Mouse (Mus musculus): ENCODE results near the gene Atp11b. TPM values are rescaled to one million over a fixed set of nuclear protein-coding genes. Genes with fewer than 3 reads are reported as not detected.

The Atp11b gene
- polyA plus RNA-seq, 1 experiment from 2014 or later, result 36.5 TPM

- ATAC-seq (ENCODE audit: low read depth) (no peak), DNase-seq (ENCODE audit: low spot score) (no peak)
- no peak overlapping the region for H3K4me3 ChIP-seq (ENCODE audit: low read depth, low read length)
- H3K27ac ChIP-seq (replicated peaks; ENCODE audit: low read depth, low read length), result no peak overlapping the region
- no peak overlapping the region for H3K4me2 ChIP-seq (ENCODE audit: low read depth, low read length)
- H3K9ac ChIP-seq (ENCODE audit: low read depth, low read length), result no peak overlapping the region
- H3K27me3 ChIP-seq (replicated peaks; ENCODE audit: control insufficient read depth, insufficient read depth, low read length), result no peaks in the 10 kb centered on the region
- WGBS, result 59% methylated on average over 1 of the region's 1 CpGs
- no peaks in the 10 kb centered on the region for H3K4me1 ChIP-seq (ENCODE audit: control insufficient read depth, insufficient read depth, low read length)
- H3K36me3 ChIP-seq (ENCODE audit: control insufficient read depth, insufficient read depth, low read length), result no peaks in the 10 kb centered on the region
- H3K9me3 ChIP-seq (ENCODE audit: control insufficient read depth, low read length), result no peaks in the 10 kb centered on the region
These were observed 27.0 kb upstream of the Atp11b start for GRCm38 (mm10) chr3:35726936-35727335.

- no peaks in the 10 kb centered on the region for H3K36me3 ChIP-seq (ENCODE audit: control insufficient read depth, insufficient read depth, low read length)
- WGBS, result 61% methylated on average over 6 of the region's 6 CpGs
- no peak overlapping the region for H3K4me2 ChIP-seq (ENCODE audit: low read depth, low read length)
- H3K4me3 ChIP-seq (ENCODE audit: low read depth, low read length), result no peak overlapping the region
- no peaks in the 10 kb centered on the region for H3K4me1 ChIP-seq (ENCODE audit: control insufficient read depth, insufficient read depth, low read length)
- H3K27ac ChIP-seq (replicated peaks; ENCODE audit: low read depth, low read length), result no peak overlapping the region
- no peak overlapping the region for H3K9ac ChIP-seq (ENCODE audit: low read depth, low read length)
- ATAC-seq (ENCODE audit: low read depth) (no peak), DNase-seq (ENCODE audit: low spot score) (no peak)
- 0 out of 2 replicates have a peak, but pooled peaks cover 7% of the 10 kb centered on the region for H3K9me3 ChIP-seq (ENCODE audit: control insufficient read depth, low read length)
- no peaks in the 10 kb centered on the region for H3K27me3 ChIP-seq (replicated peaks; ENCODE audit: control insufficient read depth, insufficient read depth, low read length)
These were observed 24.4 kb upstream of the Atp11b start for GRCm38 (mm10) chr3:35729490-35729889.

DNA sequence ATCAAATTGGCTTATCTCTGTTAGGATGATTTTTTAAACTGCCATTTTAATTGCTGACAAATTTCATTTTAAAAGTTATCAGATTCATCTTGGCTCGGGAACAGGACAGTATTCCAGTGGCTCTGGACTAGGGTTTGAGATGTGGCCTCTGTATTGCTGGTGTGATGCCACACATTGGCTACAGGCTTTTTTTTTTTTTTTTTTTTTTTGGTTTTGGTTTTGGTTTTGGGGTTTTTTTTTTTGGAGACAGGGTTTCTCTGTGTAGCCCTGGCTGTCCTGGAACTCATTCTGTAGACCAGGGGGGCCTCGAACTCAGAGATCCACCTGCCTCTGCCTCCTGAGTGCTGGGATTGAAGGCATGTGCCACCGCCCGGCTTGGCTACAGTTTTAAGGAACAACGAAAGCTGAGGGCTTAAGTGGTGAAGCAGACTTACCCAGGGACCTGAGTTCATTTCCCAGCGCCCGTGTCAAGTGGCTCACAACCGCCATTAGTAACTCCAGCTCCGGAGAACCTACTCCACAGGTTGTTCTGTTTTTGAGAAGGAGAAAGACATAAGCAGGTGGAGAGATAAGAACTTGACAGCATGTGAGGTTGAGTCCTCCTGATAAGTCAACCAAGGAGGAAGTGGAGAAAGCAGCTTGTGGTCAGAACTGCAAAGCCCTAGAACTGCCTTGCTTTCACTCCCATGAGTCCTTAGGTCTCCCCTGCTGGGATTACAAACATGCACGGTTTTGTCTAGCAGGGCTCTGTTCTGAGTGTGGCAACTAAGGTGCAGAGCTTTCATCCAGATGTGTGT lies 21.7 kb upstream of the Atp11b start:
- Histone ChIP-seq H3K27ac (replicated peaks; ENCODE audit: low read depth, low read length) (no peak overlapping the region), H3K4me3 (ENCODE audit: low read depth, low read length) (no peak overlapping the region), H3K4me1 (ENCODE audit: control insufficient read depth, insufficient read depth, low read length) (no peaks in the 10 kb centered on the region), H3K9ac (ENCODE audit: low read depth, low read length) (no peak overlapping the region), H3K4me2 (ENCODE audit: low read depth, low read length) (no peak overlapping the region), H3K36me3 (ENCODE audit: control insufficient read depth, insufficient read depth, low read length) (no peaks in the 10 kb centered on the region), H3K27me3 (replicated peaks; ENCODE audit: control insufficient read depth, insufficient read depth, low read length) (no peaks in the 10 kb centered on the region), H3K9me3 (ENCODE audit: control insufficient read depth, low read length) (0 out of 2 replicates have a peak, but pooled peaks cover 7% of the 10 kb centered on the region)
- no peak for ATAC-seq (ENCODE audit: low read depth)
- 87% methylated on average over 10 of the region's 10 CpGs for WGBS
- DNase-seq (ENCODE audit: low spot score), result no peak

DNA sequence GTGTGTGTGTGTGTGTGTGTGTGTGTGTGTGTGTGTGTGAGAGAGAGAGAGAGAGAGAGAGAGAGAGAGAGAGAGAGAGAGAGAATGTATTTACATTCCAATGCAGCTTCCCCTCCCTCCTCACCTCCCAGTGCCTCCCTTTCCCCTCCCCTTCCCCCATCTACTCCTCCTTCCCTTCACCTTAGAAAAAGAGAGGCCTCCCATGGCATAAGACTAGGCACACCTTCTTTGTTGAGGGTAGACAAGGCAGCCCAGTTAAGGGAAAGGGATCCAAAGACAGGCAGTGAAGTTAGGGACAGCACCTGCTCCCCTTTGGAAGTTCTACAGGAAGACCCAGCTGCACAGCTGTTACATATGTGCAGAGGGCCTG lies 21.1 kb upstream of the Atp11b start:
- ATAC-seq (ENCODE audit: low read depth), result no peak
- DNase-seq (ENCODE audit: low spot score), result no peak
- Histone ChIP-seq H3K4me2 (ENCODE audit: low read depth, low read length) (no peak overlapping the region), H3K4me1 (ENCODE audit: control insufficient read depth, insufficient read depth, low read length) (no peaks in the 10 kb centered on the region), H3K4me3 (ENCODE audit: low read depth, low read length) (no peak overlapping the region), H3K9ac (ENCODE audit: low read depth, low read length) (no peak overlapping the region), H3K27ac (replicated peaks; ENCODE audit: low read depth, low read length) (no peak overlapping the region), H3K36me3 (ENCODE audit: control insufficient read depth, insufficient read depth, low read length) (no peaks in the 10 kb centered on the region), H3K27me3 (replicated peaks; ENCODE audit: control insufficient read depth, insufficient read depth, low read length) (no peaks in the 10 kb centered on the region), H3K9me3 (ENCODE audit: control insufficient read depth, low read length) (0 out of 2 replicates have a peak, but pooled peaks cover 7% of the 10 kb centered on the region)

- H3K27ac ChIP-seq (replicated peaks; ENCODE audit: low read depth, low read length), result no peak overlapping the region
- DNase-seq (ENCODE audit: low spot score) (no peak), ATAC-seq (ENCODE audit: low read depth) (no peak)
- no peaks in the 10 kb centered on the region for H3K27me3 ChIP-seq (replicated peaks; ENCODE audit: control insufficient read depth, insufficient read depth, low read length)
- H3K4me3 ChIP-seq (ENCODE audit: low read depth, low read length), result no peak overlapping the region
- H3K4me2 ChIP-seq (ENCODE audit: low read depth, low read length), result no peak overlapping the region
- 0 out of 2 replicates have a peak, but pooled peaks cover 7% of the 10 kb centered on the region for H3K9me3 ChIP-seq (ENCODE audit: control insufficient read depth, low read length)
- no peaks in the 10 kb centered on the region for H3K4me1 ChIP-seq (ENCODE audit: control insufficient read depth, insufficient read depth, low read length)
- no peak overlapping the region for H3K9ac ChIP-seq (ENCODE audit: low read depth, low read length)
- H3K36me3 ChIP-seq (ENCODE audit: control insufficient read depth, insufficient read depth, low read length), result no peaks in the 10 kb centered on the region
- 80% methylated on average over 4 of the region's 4 CpGs for WGBS
These were observed 19.4 kb upstream of the Atp11b start for GRCm38 (mm10) chr3:35734509-35734908.

GRCm38 (mm10) chr3:35738071-35738470 lies 15.8 kb upstream of the Atp11b start:
- Histone ChIP-seq H3K27me3 (replicated peaks; ENCODE audit: control insufficient read depth, insufficient read depth, low read length) (no peaks in the 10 kb centered on the region), H3K27ac (replicated peaks; ENCODE audit: low read depth, low read length) (no peak overlapping the region), H3K4me2 (ENCODE audit: low read depth, low read length) (no peak overlapping the region), H3K4me1 (ENCODE audit: control insufficient read depth, insufficient read depth, low read length) (no peaks in the 10 kb centered on the region), H3K4me3 (ENCODE audit: low read depth, low read length) (no peak overlapping the region), H3K9me3 (ENCODE audit: control insufficient read depth, low read length) (0 out of 2 replicates have a peak, but pooled peaks cover 7% of the 10 kb centered on the region), H3K9ac (ENCODE audit: low read depth, low read length) (no peak overlapping the region), H3K36me3 (ENCODE audit: control insufficient read depth, insufficient read depth, low read length) (no peaks in the 10 kb centered on the region)
- whole genome bisulfite sequencing, result 92% methylated on average over 3 of the region's 3 CpGs
- no peak for DNase-seq (ENCODE audit: low spot score)
- no peak for ATAC-seq (ENCODE audit: low read depth)

DNA sequence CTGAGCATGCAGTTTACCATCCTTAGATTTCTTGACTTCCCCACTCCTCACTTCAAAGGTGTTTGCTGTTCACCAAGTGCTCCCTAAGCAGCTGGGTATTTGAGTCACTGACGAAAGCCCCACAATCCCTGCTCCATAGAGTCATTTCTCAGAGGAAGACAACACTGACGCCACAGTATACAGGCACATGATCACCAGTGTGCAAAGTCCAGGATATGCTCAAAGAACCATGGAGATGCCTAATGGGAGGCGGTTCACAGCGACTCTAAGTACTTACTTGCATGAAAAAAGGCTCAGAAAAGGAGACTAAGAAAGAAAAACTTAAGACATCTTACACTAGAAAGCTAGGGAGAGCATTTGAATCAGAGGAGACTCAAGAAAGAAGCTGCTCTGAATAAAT lies 8.9 kb upstream of the Atp11b start:
- Histone ChIP-seq H3K36me3 (ENCODE audit: control insufficient read depth, insufficient read depth, low read length) (no peaks in the 10 kb centered on the region), H3K9me3 (ENCODE audit: control insufficient read depth, low read length) (no peaks in the 10 kb centered on the region), H3K27ac (replicated peaks; ENCODE audit: low read depth, low read length) (no peak overlapping the region), H3K4me2 (ENCODE audit: low read depth, low read length) (no peak overlapping the region), H3K4me3 (ENCODE audit: low read depth, low read length) (no peak overlapping the region), H3K4me1 (ENCODE audit: control insufficient read depth, insufficient read depth, low read length) (no peaks in the 10 kb centered on the region), H3K9ac (ENCODE audit: low read depth, low read length) (no peak overlapping the region), H3K27me3 (replicated peaks; ENCODE audit: control insufficient read depth, insufficient read depth, low read length) (no peaks in the 10 kb centered on the region)
- ATAC-seq (ENCODE audit: low read depth) (no peak), DNase-seq (ENCODE audit: low spot score) (no peak)
- WGBS, result 57% methylated on average over 4 of the region's 4 CpGs

DNA sequence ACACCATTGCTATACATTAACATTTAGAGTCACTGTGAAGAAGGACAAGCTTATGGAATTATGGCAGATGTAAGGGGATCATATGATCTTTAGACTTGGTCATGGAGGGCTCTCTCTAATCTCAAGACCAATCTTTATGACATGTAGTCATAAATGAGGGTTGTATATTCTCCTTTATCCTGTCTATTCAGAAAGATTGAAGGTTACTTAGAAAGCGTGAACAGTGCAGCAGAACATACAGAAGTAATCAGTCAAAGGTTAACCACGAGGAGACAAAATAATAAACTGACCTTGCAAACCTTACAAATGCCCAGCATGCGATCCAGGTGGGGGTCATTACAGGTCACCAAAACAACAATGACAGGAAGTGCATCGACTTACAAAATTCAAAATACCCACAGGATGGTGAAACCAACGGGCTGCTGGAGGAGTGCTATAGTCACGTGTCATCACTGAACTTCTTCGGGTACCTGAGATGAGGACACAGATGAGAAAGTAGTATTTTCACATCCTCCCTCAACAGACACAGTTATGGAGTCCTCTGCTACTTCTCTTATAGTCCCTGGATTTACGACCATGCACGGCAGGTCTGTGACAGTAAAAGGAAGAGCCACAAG lies 7.0 kb upstream of the Atp11b start:
- H3K9me3 ChIP-seq (ENCODE audit: control insufficient read depth, low read length), result no peaks in the 10 kb centered on the region
- no peak overlapping the region for H3K27ac ChIP-seq (replicated peaks; ENCODE audit: low read depth, low read length)
- DNase-seq (ENCODE audit: low spot score) (no peak), ATAC-seq (ENCODE audit: low read depth) (no peak)
- no peak overlapping the region for H3K4me3 ChIP-seq (ENCODE audit: low read depth, low read length)
- H3K4me1 ChIP-seq (ENCODE audit: control insufficient read depth, insufficient read depth, low read length), result no peaks in the 10 kb centered on the region
- no peaks in the 10 kb centered on the region for H3K27me3 ChIP-seq (replicated peaks; ENCODE audit: control insufficient read depth, insufficient read depth, low read length)
- no peak overlapping the region for H3K4me2 ChIP-seq (ENCODE audit: low read depth, low read length)
- no peaks in the 10 kb centered on the region for H3K36me3 ChIP-seq (ENCODE audit: control insufficient read depth, insufficient read depth, low read length)
- H3K9ac ChIP-seq (ENCODE audit: low read depth, low read length), result no peak overlapping the region
- 56% methylated on average over 9 of the region's 9 CpGs for WGBS

DNA sequence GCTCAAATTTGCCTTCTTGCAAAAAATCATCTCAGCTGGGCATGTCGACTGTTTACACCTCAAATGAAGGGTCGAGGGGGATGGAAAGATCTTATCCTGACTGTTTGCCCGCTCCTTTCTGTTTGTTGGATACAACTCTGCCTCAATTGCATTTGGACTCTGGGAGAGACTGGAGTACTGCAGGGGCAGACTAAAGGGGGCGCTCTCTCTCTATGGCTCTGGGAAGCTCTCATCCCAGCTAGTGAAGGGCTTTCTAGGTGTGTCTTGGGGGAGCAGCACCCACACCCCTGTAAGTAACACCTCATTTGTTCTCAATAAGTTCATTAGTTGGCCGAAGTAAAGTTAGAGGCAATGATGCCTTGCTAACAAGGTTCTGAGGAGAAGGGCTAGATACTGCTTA lies 3.6 kb upstream of the Atp11b start:
- Histone ChIP-seq H3K27ac (replicated peaks; ENCODE audit: low read depth, low read length) (no peak overlapping the region), H3K9ac (ENCODE audit: low read depth, low read length) (no peak overlapping the region), H3K4me3 (ENCODE audit: low read depth, low read length) (no peak overlapping the region), H3K36me3 (ENCODE audit: control insufficient read depth, insufficient read depth, low read length) (no peaks in the 10 kb centered on the region), H3K9me3 (ENCODE audit: control insufficient read depth, low read length) (no peaks in the 10 kb centered on the region), H3K4me1 (ENCODE audit: control insufficient read depth, insufficient read depth, low read length) (peaks cover 3% of the 10 kb centered on the region; the same call in 1 of the 2 replicates), H3K27me3 (replicated peaks; ENCODE audit: control insufficient read depth, insufficient read depth, low read length) (no peaks in the 10 kb centered on the region), H3K4me2 (ENCODE audit: low read depth, low read length) (no peak overlapping the region)
- DNase-seq (ENCODE audit: low spot score) (no peak), ATAC-seq (ENCODE audit: low read depth) (no peak)
- WGBS, result 53% methylated on average over 5 of the region's 5 CpGs

All from embryonic facial prominence, embryonic 14.5 days (tissue).